Mouse (Mus musculus): ENCODE results near the gene Tnfsf14. TPM values are rescaled to one million over a fixed set of nuclear protein-coding genes. Genes with fewer than 3 reads are reported as not detected.

Tnfsf14 gene
- polyA plus RNA-seq, 1 experiment: not detected

DNA sequence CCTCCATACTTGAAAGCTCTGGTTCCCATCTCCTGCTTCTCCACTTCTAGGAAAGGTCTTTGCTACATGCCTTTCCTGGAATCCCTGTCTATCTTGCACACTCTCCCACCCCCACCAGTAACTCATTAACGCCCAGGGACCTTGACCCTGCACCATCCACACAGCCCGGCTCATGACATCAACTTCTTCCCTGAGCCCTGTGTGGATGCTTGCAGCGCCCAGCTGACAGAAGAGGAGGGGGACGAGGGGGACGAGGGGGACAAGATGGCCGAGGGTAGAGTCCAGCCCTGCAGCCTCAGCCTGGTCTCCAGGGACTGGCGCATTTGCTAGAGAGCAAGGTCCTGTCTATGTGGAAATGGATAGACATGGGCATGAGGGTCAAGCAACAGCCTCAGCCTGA is 39.1 kb upstream of the Tnfsf14 start:
- TF ChIP-seq MYOG (IDR thresholded peaks at IDR 0.05; ENCODE audit: control insufficient read depth in 1 of 3, insufficient read depth in 1 of 3, insufficient read length in 2 of 3, low read depth in 2 of 3): no peak
- no peak for TF ChIP-seq E2F4 (IDR thresholded peaks at IDR 0.05; ENCODE audit: insufficient read depth)
- no peak for TF ChIP-seq TCF12 (IDR thresholded peaks at IDR 0.05; ENCODE audit: insufficient read depth, poor library complexity, severe bottlenecking)
- no peaks in the 10 kb centered on the region for H3K79me2 ChIP-seq (ENCODE audit: control insufficient read depth, insufficient read depth)
- no peak overlapping the region for H3K4me3 ChIP-seq
- H3K36me3 ChIP-seq (ENCODE audit: control insufficient read depth, insufficient read depth): peaks cover 5% of the 10 kb centered on the region
- peaks cover 4% of the 10 kb centered on the region for H3K27me3 ChIP-seq (ENCODE audit: control insufficient read depth, insufficient read depth, insufficient read length)
- H3ac ChIP-seq (ENCODE audit: control insufficient read depth, insufficient read length): no peak overlapping the region
- H3K4me2 ChIP-seq (ENCODE audit: low read depth): no peak overlapping the region

DNA sequence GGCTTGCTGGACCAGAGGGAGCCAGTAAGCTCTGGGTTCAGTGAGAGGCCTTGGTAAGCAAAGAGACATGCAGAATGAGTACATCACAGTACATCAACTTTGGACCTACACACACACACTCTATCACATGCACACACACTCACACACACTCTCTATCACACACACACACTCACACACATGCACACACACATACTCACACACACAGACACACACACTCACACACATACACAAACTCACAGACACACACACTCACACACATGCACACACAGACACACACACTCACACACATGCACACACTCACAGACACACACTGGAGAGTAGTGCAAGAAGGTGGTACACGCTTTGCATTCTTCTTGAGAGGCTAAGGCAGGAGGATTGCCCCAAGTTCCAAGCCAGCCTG is 38.2 kb upstream of the Tnfsf14 start:
- H3K79me2 ChIP-seq (ENCODE audit: control insufficient read depth, insufficient read depth): no peaks in the 10 kb centered on the region
- H3ac ChIP-seq (ENCODE audit: control insufficient read depth, insufficient read length): no peak overlapping the region
- peak; percentile 67 for TF ChIP-seq POLR2AphosphoS2 (IDR thresholded peaks at IDR 0.05; ENCODE audit: insufficient read length, low read depth)
- no peak for TF ChIP-seq TCF3 (IDR thresholded peaks at IDR 0.05; ENCODE audit: insufficient read length, low read depth)
- H3K36me3 ChIP-seq (ENCODE audit: control insufficient read depth, insufficient read depth): no peaks in the 10 kb centered on the region
- no peak overlapping the region for H3K4me2 ChIP-seq (ENCODE audit: low read depth)
- H3K27me3 ChIP-seq (ENCODE audit: control insufficient read depth, insufficient read depth, insufficient read length): peaks cover 4% of the 10 kb centered on the region
- no peak overlapping the region for H3K4me3 ChIP-seq

DNA sequence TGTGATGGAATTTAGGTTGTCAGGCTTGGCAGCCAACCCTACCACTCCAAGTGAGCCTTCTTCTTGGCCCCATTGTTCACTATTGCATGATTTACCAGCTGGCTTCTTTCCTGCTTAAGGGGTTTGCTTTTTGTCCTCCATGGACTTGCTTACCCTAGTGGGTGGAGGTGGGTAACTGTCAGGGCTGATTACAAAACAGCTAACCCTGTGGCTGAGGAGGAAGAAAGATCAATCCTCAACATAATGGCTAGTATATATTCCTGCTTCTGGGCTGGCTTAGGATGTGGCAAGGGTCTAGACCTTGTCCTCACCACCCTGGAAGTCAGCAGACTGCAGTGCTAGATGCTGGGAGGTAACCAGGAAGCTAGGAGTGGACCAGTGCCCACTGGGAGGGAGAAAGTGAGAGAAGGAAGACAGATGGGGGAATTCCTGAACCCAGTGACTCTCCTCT is 37.4 kb upstream of the Tnfsf14 start:
- no peak overlapping the region for H3K4me2 ChIP-seq (ENCODE audit: low read depth)
- H3K4me3 ChIP-seq: no peak overlapping the region
- TF ChIP-seq MYOD1 (IDR thresholded peaks at IDR 0.05; ENCODE audit: control insufficient read depth in 1 of 3, insufficient read length in 2 of 3, low read depth in 2 of 3) (no peak), REST (IDR thresholded peaks at IDR 0.05; ENCODE audit: insufficient read depth, insufficient read length) (no peak), USF1 (IDR thresholded peaks at IDR 0.05; ENCODE audit: low read depth) (no peak)
- H3K36me3 ChIP-seq (ENCODE audit: control insufficient read depth, insufficient read depth): no peaks in the 10 kb centered on the region
- H3ac ChIP-seq (ENCODE audit: control insufficient read depth, insufficient read length): no peak overlapping the region
- H3K79me2 ChIP-seq (ENCODE audit: control insufficient read depth, insufficient read depth): no peaks in the 10 kb centered on the region
- H3K27me3 ChIP-seq (ENCODE audit: control insufficient read depth, insufficient read depth, insufficient read length): peaks cover 9% of the 10 kb centered on the region

DNA sequence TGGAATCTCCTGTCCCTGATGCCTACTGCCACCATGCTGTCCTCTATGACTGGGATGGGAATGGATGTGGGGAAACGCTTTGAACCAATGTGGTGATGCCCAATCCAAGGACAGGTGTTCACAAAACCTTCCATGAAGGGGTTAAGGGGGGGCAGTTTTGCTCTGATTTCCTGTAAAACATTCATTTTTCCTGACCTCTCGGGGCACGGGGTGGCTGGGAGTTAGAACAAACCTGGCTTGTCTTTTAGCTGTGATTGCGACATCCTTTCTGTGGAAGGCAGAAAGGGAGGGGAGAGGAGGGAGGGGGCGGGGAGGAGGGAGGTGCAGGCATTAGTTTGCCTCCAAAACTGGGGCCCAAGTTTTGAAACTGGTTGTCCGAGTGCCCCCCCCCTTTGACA is 36.8 kb upstream of the Tnfsf14 start:
- Histone ChIP-seq H3K4me2 (ENCODE audit: low read depth) (no peak overlapping the region), H3ac (ENCODE audit: control insufficient read depth, insufficient read length) (no peak overlapping the region), H3K4me3 (no peak overlapping the region), H3K36me3 (ENCODE audit: control insufficient read depth, insufficient read depth) (no peaks in the 10 kb centered on the region), H3K27me3 (ENCODE audit: control insufficient read depth, insufficient read depth, insufficient read length) (peaks cover 15% of the 10 kb centered on the region), H3K79me2 (ENCODE audit: control insufficient read depth, insufficient read depth) (no peaks in the 10 kb centered on the region)
- TF ChIP-seq MAX (IDR thresholded peaks at IDR 0.05; ENCODE audit: low read depth) (no peak), MYOG (IDR thresholded peaks at IDR 0.05; ENCODE audit: control insufficient read depth in 1 of 3, insufficient read depth in 1 of 3, insufficient read length in 2 of 3, low read depth in 2 of 3) (no peak), CEBPB (IDR thresholded peaks at IDR 0.05; ENCODE audit: insufficient read depth, poor library complexity, severe bottlenecking) (peak; percentile 53; the same call in 1 of the 2 replicates), POLR2A (IDR thresholded peaks at IDR 0.05; ENCODE audit: insufficient read length, low read depth) (no peak), TCF12 (IDR thresholded peaks at IDR 0.05; ENCODE audit: insufficient read depth, poor library complexity, severe bottlenecking) (no peak), SRF (IDR thresholded peaks at IDR 0.05; ENCODE audit: control insufficient read depth, insufficient read length, low read depth) (no peak), MYOD1 (IDR thresholded peaks at IDR 0.05; ENCODE audit: control insufficient read depth in 1 of 3, insufficient read length in 2 of 3, low read depth in 2 of 3) (no peak)

DNA sequence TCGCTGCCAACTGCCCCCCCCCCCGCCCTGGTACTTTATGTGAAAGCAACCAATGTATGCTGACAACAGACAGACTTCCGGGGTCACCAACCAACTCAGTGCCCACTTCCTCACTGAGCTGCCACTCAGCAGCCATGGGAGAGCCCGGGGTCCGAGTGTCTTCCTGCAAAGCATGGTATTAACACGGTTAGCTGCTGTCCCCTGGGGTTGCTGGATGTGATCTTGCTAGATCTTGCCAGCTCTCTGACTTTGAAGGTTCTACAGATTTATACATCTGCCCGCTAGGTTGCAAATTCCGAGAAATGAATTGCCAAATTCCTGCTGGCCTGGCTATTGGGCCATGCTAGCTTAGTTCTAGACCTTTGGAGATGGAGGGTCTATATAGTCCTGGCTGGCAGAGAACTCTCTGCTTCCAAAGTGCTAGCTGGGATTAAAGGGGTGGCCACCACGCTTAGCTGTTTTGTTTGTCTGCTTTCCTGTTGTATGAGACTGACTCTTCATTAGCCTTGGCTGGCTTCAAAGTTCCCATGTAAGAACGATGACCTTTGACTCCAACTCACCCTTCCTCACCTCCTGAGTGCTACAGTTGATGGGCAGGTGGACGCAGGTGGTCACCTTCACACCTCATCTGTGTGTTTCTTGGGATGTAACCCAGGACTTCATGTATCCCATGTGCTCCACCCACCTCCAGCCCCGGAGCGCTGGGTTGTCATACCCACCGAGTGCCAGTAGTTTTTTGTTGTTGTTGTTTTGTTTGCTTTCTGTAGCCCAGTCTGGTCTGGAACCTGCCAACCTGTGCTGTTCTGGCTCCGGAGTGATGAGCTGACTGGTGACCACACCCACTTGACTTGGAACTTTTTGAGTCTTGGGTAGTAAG is 36.1 kb upstream of the Tnfsf14 start:
- no peaks in the 10 kb centered on the region for H3K36me3 ChIP-seq (ENCODE audit: control insufficient read depth, insufficient read depth)
- H3ac ChIP-seq (ENCODE audit: control insufficient read depth, insufficient read length): no peak overlapping the region
- H3K4me3 ChIP-seq: no peak overlapping the region

More for the DNA sequence above, 36.1 kb upstream of the Tnfsf14 start:
- Histone ChIP-seq H3K79me2 (ENCODE audit: control insufficient read depth, insufficient read depth) (no peaks in the 10 kb centered on the region), H3K27me3 (ENCODE audit: control insufficient read depth, insufficient read depth, insufficient read length) (peaks cover 17% of the 10 kb centered on the region), H3K4me2 (ENCODE audit: low read depth) (no peak overlapping the region)
- TF ChIP-seq TCF3 (IDR thresholded peaks at IDR 0.05; ENCODE audit: insufficient read length, low read depth) (no peak), MYOG (IDR thresholded peaks at IDR 0.05; ENCODE audit: control insufficient read depth in 1 of 3, insufficient read depth in 1 of 3, insufficient read length in 2 of 3, low read depth in 2 of 3) (no peak), MAX (IDR thresholded peaks at IDR 0.05; ENCODE audit: low read depth) (no peak), POLR2A (IDR thresholded peaks at IDR 0.05; ENCODE audit: insufficient read length, low read depth) (no peak), MYOD1 (IDR thresholded peaks at IDR 0.05; ENCODE audit: control insufficient read depth in 1 of 3, insufficient read length in 2 of 3, low read depth in 2 of 3) (no peak), POLR2AphosphoS2 (IDR thresholded peaks at IDR 0.05; ENCODE audit: insufficient read length, low read depth) (no peak), USF1 (IDR thresholded peaks at IDR 0.05; ENCODE audit: low read depth) (no peak), E2F4 (IDR thresholded peaks at IDR 0.05; ENCODE audit: insufficient read depth) (no peak), TCF12 (IDR thresholded peaks at IDR 0.05; ENCODE audit: insufficient read depth, poor library complexity, severe bottlenecking) (no peak)
